Mouse (Mus musculus): Measurements from ENCODE around the gene Olfr410. TPM values are rescaled to one million over a fixed set of nuclear protein-coding genes. Genes with fewer than 3 reads are reported as not detected.

Gene Olfr410
- not detected for total RNA-seq (2022)

- no peak for DNase-seq (ENCODE audit: low spot score in 2 of 2)
These were observed at the start of gene Olfr410 for GRCm38 (mm10) chr11:74337931-74338330. Olfr410 (minus strand) TSS chr11:74338031.

- DNase-seq (ENCODE audit: low spot score in 2 of 2) = no peak
These were observed 49.4 kb upstream of the Olfr410 start for GRCm38 (mm10) chr11:74387203-74387602.

DNA sequence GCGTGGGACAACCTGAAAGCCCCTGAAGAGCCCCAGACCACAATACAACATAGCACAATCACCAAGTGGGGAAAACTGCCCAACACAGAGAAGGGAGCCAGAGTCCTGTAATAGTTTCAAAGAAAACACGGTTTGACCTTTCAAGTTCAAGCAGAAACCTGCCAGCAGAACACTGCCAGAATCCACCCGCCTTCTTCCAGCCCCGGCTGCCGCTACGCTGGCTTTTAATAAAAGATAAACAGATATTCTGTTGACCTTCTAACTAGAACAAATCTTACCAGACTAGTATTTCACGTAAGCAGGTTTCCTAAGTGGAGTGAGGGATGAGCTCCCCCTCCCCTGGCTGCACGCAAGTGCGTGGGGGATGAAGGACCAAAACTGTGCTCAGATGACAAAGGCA, 47.8 kb upstream of the Olfr410 start:
- DNase-seq (ENCODE audit: low spot score in 2 of 2) = no peak

GRCm38 (mm10) chr11:74379166-74379873, 41.5 kb upstream of the Olfr410 start:
- DNase-seq (ENCODE audit: low spot score in 2 of 2) = no peak

- peak in 1 of 2 experiments; percentile 67 for DNase-seq (ENCODE audit: low spot score in 2 of 2)
These were observed 39.0 kb upstream of the Olfr410 start for GRCm38 (mm10) chr11:74376847-74377246.

GRCm38 (mm10) chr11:74371393-74372100, 33.7 kb upstream of the Olfr410 start:
- DNase-seq (ENCODE audit: low spot score in 2 of 2) = peak in 1 of 2 experiments; percentile 83

GRCm38 (mm10) chr11:74361769-74362168, 23.9 kb upstream of the Olfr410 start, which contains the start of gene Olfr412:
Olfr412 (plus strand) TSS chr11:74362069.
- no peak for DNase-seq (ENCODE audit: low spot score in 2 of 2)

DNA sequence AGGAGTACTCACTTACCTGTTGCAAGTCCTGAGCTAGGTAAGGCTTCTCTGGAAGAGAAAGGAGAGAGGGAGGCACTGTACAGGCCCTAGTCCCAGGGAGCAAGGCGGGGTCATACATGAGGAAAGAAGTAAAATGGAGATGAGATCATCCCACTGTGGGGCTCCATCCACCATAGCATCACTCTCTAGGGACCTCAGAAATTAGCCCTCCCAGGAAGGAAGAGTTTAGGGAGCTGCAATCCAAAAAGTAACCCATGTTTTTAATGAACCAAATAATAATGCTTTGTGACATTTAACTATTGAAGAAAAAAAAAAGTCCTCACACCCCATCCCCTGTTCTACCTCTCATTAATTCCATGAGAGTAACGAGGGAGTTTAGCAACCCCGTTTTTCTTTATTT, 14.7 kb upstream of the Olfr410 start, which contains the start of gene Olfr411:
Gene Olfr411, minus strand, starts transcription at position 101 of the 400 bp plus-strand sequence.
- DNase-seq (ENCODE audit: low spot score in 2 of 2) = no peak

- DNase-seq (ENCODE audit: low spot score in 2 of 2) = no peak
These were observed 9.1 kb downstream of the Olfr410 start for GRCm38 (mm10) chr11:74328781-74329180.

GRCm38 (mm10) chr11:74326044-74326443, 11.8 kb downstream of the Olfr410 start:
- DNase-seq (ENCODE audit: low spot score in 2 of 2) = no peak

GRCm38 (mm10) chr11:74287256-74287655, 50.6 kb downstream of the Olfr410 start:
- DNase-seq (ENCODE audit: low spot score in 2 of 2) = no peak

GRCm38 (mm10) chr11:74283436-74283835, 54.4 kb downstream of the Olfr410 start, which contains the start of gene Olfr59:
Olfr59 (plus strand) TSS chr11:74283736.
- no peak for DNase-seq (ENCODE audit: low spot score in 2 of 2)

Other genes with a start within 250 kb of the Olfr410 start
- not detected for gene Olfr401, start 224.3 kb downstream of the Olfr410 start, total RNA-seq (2022)
- not detected for gene Olfr402, start 184.5 kb downstream of the Olfr410 start, total RNA-seq (2022)
- not detected for gene Olfr403, start 151.8 kb downstream of the Olfr410 start, total RNA-seq (2022)
- not detected for gene Olfr43, start 126.7 kb downstream of the Olfr410 start, total RNA-seq (2022)
- not detected for gene Olfr406, start 78.2 kb downstream of the Olfr410 start, total RNA-seq (2022)
- not detected for gene Olfr59, start 54.3 kb downstream of the Olfr410 start, total RNA-seq (2022)
- not detected for gene Olfr411, start 14.6 kb upstream of the Olfr410 start, total RNA-seq (2022)
- not detected for gene Olfr412, start 24.0 kb upstream of the Olfr410 start, total RNA-seq (2022)

All from layer of hippocampus, adult 8-10 months (tissue).